Mouse (Mus musculus) erythroid progenitor cell, adult 5-6 weeks (primary cell): ENCODE results near the gene Mageb3. TPM values are rescaled to one million over a fixed set of nuclear protein-coding genes. Genes with fewer than 3 reads are reported as not detected.
A peak's percentile ranks its signal among the peaks of the same experiment; 100 is the strongest.
"Not testable (repeated sequence)": the region's sequence is repeated elsewhere in the genome, so short reads cannot be mapped to it uniquely, and the experiment has no call there.

Source experiments
- ATAC-seq: replicated peaks from 2 replicates; pipeline ENCODE4 v1.8.0; 2016; ENCODE audit warnings: moderate number of reproducible peaks, mild to moderate bottlenecking, moderate TSS enrichment, inconsistent platforms; ENCODE audit not compliant: poor library complexity, low FRiP score, severe bottlenecking
- total RNA-seq, 2 experiments: library from RNA; stranded (forward) in 1 of 2; stranded (reverse) in 1 of 2; fragments of 150-400 nt in 1 of 2; fragments of 186-747, 209-891 nt in 1 of 2; gene quantifications; 2 replicates each; pipeline versions ENCODE4 v1.2.3 to v1.2.4; 2015 to 2017; ENCODE audit warnings: low replicate concordance in 2 of 2

Mageb3 gene
- total RNA-seq (2015; ENCODE audit: low replicate concordance), result not detected in 2 replicates
- total RNA-seq (2017; ENCODE audit: low replicate concordance), result not detected in 2 replicates

DNA sequence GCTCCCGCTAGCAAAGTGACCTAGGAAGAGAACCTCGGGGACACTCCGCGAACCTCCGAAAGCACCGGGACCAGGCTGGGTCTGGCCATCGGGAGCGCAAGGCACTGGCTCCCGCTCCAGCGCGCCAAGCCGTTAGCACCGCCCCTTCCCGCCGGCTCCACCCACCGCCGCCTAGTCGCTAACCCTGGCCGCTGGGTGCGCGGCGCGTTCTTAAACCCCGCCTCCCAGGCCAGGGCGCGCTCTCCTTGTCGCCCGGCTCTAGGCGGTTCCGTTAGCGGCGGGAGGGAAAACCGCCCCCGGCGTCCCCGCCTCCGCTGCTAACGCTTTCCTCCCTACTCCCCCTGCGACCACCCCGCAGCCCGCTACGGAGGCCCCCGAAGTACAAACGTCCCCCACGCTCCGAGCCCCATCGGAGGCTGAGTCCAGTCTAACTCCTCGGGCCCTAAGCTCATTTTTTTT is at the start of gene Mageb3, which contains the start of gene Ctdspl2:
TSS of gene Mageb3 (minus strand) at position 328 of the 459 bp plus-strand sequence.
TSS of gene Ctdspl2 (plus strand) at position 237 of the 459 bp plus-strand sequence.
- ATAC-seq, result peak; percentile 92

DNA sequence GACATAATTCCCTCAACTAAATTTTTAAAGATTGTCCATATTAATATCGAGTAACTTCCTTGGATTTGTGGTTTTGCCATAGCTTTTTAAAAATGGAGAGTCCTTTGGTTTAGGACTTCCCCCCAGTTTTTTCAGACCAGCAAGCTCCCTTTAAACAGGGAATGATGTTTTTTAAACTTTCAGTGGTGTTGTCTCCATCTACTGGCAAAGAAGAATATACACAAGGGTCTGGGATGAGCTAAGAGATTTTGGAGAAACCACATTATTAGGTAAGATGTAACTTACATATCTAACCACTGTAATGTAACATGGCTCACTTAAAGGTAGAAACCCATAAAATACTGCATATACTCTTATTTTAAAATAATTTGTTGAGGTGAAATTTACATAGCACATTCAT is 39.8 kb upstream of the Mageb3 start:
- ATAC-seq, result no peak

DNA sequence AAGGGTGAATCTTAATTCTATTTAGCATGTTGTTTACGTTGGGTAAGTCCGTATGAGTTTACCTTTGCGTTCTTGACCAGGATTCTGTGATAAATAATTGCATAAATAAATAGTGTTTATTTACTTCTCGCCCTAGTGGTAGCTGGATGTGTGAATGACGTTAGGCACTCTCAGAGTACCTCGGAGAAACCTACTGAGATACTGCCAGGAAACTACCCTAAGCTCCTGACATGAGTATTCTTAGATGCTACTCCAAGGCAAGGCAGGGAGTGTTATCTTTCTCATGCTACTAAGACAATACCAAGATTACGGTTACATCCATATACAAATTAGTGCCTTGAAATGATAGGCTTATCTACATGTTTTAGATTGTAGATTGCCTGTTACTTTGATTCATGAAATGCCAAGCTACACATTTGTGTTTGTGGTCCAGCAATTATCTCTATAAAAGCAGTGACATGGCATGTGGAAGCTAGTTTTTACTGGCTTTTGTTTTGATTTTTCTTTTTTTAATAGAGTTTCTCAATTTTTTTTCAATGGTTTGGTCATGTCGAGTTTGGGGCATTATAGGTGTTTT is 1.4 kb upstream of the Mageb3 start:
- no peak for ATAC-seq

DNA sequence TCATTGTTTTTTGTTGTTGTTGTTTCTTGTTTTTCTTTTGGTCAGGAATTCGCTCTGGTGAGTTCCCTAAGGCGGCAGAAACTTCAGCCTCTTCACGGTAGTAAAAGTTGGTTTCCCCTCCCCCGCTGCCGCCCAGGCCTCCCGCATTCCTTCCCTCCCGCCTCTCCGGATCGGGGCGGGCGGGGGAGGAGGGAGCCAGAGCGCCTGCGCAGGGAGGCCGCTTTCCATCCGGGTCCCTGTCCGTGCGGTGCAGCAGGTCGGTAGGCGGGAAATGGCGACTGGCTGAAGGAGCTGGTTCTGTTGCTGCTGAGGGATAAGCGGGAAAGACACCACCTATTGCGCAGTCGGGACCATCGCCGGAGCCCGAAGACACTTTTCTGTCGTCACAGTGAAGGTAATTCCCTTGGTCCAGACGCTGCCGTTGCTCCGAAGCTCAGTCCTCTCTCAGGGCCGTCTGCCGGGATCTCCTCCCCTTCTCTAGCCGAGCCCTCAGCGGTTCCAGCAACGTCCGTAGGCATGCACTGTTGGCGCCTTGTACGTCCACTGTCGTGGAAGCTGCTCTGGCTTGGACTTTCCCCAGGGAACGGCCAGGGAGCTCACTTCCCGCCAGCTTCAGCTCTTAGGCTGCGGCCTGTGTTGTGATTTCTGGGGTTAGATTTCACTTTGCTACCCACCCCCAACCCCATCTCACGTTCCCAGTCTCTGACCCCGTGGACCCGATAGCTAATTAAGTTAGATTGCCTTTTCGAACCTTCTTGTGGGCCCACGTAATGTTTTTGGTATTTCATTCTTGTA is 529 bp upstream of the Mageb3 start:
- ATAC-seq, result peak; percentile 89

DNA sequence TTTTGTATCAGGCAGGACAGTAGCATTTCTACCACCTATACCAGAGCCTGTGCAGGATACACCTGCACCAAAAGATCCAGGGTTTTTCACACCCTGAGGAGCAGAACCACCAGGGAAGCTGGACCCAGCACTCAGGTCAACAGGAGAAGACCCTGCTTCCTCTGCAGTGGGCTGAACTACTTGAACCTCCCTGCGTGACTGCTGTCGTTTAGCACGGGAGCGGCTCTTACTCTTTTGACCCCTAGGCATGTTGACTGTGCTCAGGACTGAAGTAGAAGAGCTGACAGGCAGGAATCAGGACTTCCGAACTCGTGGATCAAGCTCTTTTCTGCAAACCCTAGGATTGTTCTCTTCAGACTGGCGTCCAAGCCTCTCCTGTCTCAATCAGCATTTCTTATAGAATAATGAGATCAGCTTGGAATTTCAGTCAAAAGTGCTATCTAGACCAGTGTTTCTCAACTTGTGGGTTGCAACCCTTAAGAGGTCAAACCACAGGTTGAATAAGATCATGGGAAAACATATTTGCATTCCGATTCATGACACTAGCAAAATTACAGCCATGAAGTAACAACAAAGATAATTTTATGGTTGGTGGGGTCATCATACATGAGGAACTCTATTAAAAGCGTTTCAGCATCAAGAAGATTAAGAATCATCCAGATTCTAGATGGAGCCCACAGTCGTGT is 778 bp downstream of the Mageb3 start:
- no peak for ATAC-seq

DNA sequence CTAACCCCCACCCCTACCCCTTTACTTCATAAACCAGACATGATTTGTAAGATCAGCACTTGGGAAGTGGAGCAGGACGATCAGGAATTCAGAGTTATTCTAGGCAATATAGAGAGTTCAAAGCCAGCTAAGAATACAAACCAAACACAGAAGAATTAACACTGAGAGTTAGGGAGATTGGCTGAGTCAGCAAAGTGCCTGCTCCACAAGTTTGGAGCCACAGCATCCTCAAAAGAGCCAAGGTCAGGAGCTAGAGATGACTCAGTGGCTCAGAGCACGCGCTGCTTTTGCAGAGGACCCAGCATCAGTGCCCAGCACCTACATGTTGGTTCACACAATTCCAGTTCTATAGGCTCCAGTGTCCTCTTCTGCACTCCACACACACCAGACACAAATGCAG is 12.5 kb downstream of the Mageb3 start:
- ATAC-seq, result no peak

DNA sequence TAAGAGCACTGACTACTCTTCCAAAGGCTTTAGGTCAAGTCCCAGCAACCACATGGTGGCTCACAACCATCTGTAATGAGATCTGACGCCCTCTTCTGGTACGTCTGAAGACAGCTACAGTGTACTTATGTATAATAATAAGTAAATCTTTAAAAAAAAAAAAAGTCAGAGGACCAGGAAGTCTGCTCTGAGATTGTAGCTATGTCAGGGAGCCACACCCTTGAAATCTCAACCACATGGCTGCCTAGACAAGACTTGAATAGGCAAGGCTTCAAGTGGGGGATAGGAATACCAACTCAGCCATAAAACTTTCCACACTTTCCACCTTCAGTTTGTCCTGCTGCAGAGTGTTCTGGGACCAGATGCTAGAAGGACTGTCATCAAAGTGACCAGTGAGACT is 18.3 kb downstream of the Mageb3 start:
- ATAC-seq, result not testable (repeated sequence)

DNA sequence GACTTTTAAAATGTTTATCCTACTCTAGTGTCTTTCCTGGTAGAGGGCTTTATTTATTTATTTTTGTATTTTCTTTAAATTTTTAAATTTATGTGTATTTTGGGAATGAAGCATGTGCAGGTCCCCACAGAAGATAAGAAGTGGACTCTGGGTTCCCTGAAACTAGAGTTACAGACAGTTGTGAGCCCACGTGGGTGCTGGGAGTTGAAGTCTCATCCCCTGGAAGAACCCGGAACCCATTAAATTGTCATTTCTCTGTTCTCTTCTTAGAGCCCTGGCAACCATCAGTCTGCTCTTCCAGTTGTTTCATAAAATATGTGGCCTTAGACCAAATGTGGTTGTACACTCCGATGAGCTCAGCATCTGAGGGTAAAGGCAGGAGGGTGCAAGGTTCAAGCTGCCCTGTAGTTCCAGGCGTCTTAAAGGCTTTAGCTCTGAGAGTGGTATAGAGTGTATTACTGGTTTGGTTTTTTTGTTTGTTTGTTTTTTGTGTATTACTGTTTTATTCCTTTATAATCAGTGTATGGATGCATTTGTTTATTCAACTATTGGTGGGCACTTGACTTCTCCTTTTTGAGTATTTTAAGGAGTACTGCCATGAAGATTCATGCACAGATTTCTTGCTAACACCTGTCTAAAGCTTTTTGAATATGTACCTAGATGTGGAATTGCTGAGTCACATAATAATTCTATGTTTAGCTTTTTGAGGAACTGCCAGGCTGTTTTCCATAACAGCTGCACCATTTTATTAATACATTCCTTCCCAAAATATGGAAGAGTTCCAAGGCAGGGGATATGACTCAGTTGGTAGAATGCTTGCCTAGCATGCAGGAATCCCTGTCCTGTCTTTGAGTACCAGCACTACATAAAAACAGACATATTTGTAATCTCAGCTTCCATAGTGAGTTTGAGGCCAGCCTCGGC is 39.6 kb downstream of the Mageb3 start:
- ATAC-seq, result no peak

DNA sequence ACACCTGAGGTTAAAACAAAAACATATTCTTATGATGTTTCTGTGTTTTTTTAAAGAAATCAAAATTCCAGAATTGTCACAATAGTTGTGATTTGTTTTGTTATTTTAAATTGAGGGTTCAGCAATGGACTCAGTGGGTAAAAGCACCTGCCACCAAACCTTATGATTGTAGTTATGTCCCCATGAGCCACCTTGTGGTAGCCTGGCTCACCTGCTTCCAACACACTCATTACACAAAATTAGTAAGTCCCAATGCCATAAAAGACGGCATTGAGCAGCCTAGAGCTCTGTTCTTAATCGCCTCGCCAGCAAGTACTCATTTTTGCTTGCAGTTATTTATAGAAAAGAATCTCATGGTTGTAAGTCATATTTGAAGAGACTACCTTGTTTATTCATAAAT is 45.9 kb downstream of the Mageb3 start:
- ATAC-seq, result no peak

Other genes starting within 250 kb of the Mageb3 start
- gene Frmd5, start 149.0 kb downstream of the Mageb3 start, total RNA-seq (2015; ENCODE audit: low replicate concordance), result not detected in 2 replicates
- 0.26 TPM in 1 of 2 replicates, not detected in the other for gene Frmd5, start 149.0 kb downstream of the Mageb3 start, total RNA-seq (2017; ENCODE audit: low replicate concordance)
- 0.42 and 1.1 TPM in 2 replicates for gene Casc4, start 89.1 kb downstream of the Mageb3 start, total RNA-seq (2015; ENCODE audit: low replicate concordance)
- 0.51 and 4.8 TPM in 2 replicates for gene Casc4, start 89.1 kb downstream of the Mageb3 start, total RNA-seq (2017; ENCODE audit: low replicate concordance)
- gene Ctdspl2, start 91 bp downstream of the Mageb3 start, total RNA-seq (2015; ENCODE audit: low replicate concordance), result 40.7 and 98.1 TPM in 2 replicates
- 66.6 and 92.0 TPM in 2 replicates for gene Ctdspl2, start 91 bp downstream of the Mageb3 start, total RNA-seq (2017; ENCODE audit: low replicate concordance)
- 15.5 and 21.6 TPM in 2 replicates for gene Eif3j1, start 72.5 kb upstream of the Mageb3 start, total RNA-seq (2015; ENCODE audit: low replicate concordance)
- gene Eif3j1, start 72.5 kb upstream of the Mageb3 start, total RNA-seq (2017; ENCODE audit: low replicate concordance), result 25.6 and 31.8 TPM in 2 replicates
- gene Spg11, start 162.3 kb upstream of the Mageb3 start, total RNA-seq (2015; ENCODE audit: low replicate concordance), result 3.2 and 5.0 TPM in 2 replicates
- gene Spg11, start 162.3 kb upstream of the Mageb3 start, total RNA-seq (2017; ENCODE audit: low replicate concordance), result 6.1 and 6.2 TPM in 2 replicates
- 1,990 and 2,125 TPM in 2 replicates for gene B2m, start 191.6 kb upstream of the Mageb3 start, total RNA-seq (2015; ENCODE audit: low replicate concordance)
- gene B2m, start 191.6 kb upstream of the Mageb3 start, total RNA-seq (2017; ENCODE audit: low replicate concordance), result 900 and 923 TPM in 2 replicates
- 1.4 TPM in 1 of 2 replicates, not detected in the other for gene Trim69, start 204.6 kb upstream of the Mageb3 start, total RNA-seq (2015; ENCODE audit: low replicate concordance)
- 1.7 TPM in 1 of 2 replicates, not detected in the other for gene Trim69, start 204.6 kb upstream of the Mageb3 start, total RNA-seq (2017; ENCODE audit: low replicate concordance)
- gene Patl2, start 230.1 kb upstream of the Mageb3 start, total RNA-seq (2015; ENCODE audit: low replicate concordance), result not detected in 2 replicates
- gene Patl2, start 230.1 kb upstream of the Mageb3 start, total RNA-seq (2017; ENCODE audit: low replicate concordance), result not detected in 2 replicates
- not detected in 2 replicates for gene Terb2, start 230.2 kb upstream of the Mageb3 start, total RNA-seq (2015; ENCODE audit: low replicate concordance)
- gene Terb2, start 230.2 kb upstream of the Mageb3 start, total RNA-seq (2017; ENCODE audit: low replicate concordance), result not detected in 2 replicates